Mouse (Mus musculus) bone marrow macrophage, adult 2 months (primary cell): ENCODE data around the gene Pde4a.

Experiments used
- CTCF ChIP-seq: IDR thresholded peaks from 2 replicates; pipeline ENCODE4 v1.5.1; 2012; ENCODE audit warnings: low read depth, mild to moderate bottlenecking, low read length, moderate library complexity
- POLR2A ChIP-seq: IDR thresholded peaks from 2 replicates; pipeline ENCODE4 v1.6.1; 2012; ENCODE audit warnings: mild to moderate bottlenecking, low read depth, low read length, borderline replicate concordance

DNA sequence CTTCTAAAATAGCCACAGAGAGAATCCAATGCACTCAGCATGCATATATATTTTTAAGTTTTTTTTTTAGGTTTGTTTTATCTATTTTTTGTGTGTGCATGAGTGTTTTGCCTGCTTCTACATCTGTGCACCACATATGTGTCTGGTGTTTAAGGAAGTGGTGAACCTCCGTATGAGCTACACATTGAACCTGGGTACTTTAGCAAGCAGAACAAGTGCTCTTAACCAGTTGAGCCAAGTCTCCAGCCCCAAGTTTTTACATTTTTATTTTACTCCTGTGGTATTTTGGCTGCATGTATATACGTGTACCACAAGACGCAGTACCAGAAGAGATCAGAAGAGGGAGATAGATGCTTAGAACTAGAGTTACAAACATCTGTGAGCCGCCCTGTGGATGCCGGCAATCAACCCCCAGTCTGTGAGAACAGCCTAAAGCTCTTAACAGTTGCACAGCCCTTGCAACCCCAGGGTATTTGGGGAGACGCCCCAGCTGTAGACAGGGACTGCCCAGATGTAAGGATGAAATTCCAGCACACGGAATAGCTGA is 55.9 kb downstream of the Pde4a start:
- TF ChIP-seq CTCF = no peak
- no peak for TF ChIP-seq POLR2A
